Mouse (Mus musculus): Measurements from ENCODE around the gene Ostm1.

The Ostm1 gene

DNA sequence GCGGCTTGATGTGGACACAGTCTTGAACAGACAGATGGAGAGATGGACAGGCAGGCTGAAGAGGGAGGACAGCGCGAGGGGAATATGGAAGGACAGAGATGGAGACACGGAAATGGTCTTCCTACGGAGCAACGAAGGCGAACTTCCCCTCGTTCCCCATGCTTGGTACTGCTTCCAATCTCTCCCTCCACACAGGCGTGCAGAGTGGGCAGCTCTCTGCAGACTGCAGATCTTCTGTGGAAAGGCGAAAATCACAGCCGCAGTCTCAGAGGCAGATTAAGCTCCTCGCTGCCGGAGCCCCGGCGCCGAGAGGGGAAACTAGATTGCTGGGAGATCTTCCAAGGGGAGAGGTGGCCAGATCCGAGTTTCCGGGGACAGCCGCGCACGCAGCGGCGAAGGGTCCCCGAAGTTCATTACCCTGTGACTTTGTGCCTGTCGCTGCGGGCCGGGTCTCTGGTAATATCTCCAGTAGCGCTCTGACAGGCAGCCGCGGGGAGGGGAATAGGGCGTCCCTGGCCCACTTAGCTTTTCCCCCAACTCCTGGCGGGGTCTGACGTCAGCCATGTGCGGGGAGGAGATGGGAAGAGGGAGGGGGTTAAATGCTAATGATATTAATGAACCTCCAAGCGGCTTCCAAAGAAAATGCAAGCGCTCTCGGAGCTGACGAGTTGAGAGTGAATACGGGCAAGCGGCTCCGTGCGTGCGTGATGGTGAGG, at the start of gene Ostm1, which contains the start of gene Nr2e1:
Ostm1 (plus strand) TSS at position 666 of the 716 bp plus-strand sequence.
Nr2e1 (minus strand) TSS at position 476 of the 716 bp plus-strand sequence.
- DNase-seq (ENCODE audit: low read depth): no peak

- DNase-seq (ENCODE audit: low read depth): no peak
Measured at GRCm38 (mm10) chr10:42533836-42534453, 49.7 kb upstream of the Ostm1 start.

GRCm38 (mm10) chr10:42537571-42538316, 45.9 kb upstream of the Ostm1 start:
- DNase-seq (ENCODE audit: low read depth): no peak

GRCm38 (mm10) chr10:42545707-42546503, 37.7 kb upstream of the Ostm1 start:
- DNase-seq (ENCODE audit: low read depth): no peak

DNA sequence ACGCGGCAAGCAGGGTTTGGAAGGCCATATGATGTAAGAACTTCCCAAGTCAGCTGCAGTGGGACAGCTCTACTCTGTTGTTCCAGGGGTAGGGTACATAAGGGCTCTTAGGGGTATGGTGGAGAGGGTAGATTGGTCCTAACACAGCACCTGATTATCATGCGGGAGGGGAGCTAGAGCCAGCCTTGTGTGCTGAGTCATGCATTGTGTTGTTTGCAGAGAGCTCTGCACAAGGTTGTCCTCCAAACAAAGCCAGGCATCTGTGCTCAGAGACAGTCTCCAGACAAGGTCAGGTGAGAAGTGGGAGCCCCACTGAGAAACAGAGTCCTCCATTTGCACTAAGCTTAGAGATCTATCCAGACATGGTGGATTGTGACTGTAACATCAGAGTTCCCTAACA, 37.1 kb upstream of the Ostm1 start:
- no peak for DNase-seq (ENCODE audit: low read depth)

DNA sequence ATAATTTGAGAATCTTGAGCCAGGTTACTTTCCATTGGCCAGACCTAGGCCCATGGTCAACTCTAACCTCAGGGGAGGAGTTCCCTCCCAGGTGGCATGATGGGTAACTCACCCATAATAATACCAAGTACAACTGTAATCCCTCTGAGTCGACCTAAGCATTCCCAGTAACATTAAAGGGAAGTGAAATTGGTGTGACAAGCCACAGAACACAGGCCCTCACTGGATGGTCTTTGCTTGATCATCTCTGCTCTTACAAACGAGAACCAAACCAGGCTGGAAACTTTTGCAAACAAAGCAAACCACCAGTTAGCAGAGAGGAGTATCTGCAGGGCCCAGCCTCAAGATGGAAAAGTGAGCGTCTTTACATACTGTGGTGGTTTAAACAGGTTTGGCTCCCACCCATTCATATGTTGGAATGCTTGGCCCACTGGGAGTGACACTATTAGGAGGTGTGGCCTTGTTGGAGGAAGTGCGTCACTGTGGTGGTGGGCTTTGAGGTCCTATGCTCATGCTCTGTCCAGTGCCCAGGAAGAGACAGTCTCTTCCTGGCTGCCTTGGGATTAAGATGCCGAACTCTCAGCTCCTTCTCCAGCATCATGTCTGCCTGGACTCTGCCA, 23.9 kb upstream of the Ostm1 start:
- no peak for DNase-seq (ENCODE audit: low read depth)

GRCm38 (mm10) chr10:42562272-42562671, 21.4 kb upstream of the Ostm1 start:
- DNase-seq (ENCODE audit: low read depth): no peak

- DNase-seq (ENCODE audit: low read depth): no peak
Measured at GRCm38 (mm10) chr10:42572567-42572966, 11.1 kb upstream of the Ostm1 start.

DNA sequence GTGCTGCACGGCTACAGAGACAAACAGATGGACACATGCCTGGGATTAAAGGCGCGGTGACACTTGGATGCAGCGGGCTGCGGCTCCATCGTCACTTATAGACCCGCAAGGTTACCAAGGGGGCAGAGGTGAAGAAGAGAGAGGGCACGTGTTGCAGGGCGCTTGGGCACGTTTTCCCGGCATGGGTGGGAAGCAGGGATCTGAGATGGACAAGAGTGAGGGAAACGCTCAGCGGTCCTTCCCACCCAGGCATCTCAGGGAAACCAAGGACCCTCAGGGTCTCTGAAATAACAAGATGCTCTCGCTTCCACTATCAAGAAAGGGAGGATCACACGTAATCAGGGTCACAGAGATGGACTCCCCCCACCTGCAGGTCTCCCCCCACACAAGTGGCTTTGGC, 10.7 kb upstream of the Ostm1 start:
- DNase-seq (ENCODE audit: low read depth): no peak

GRCm38 (mm10) chr10:42574639-42575038, 9.0 kb upstream of the Ostm1 start:
- no peak for DNase-seq (ENCODE audit: low read depth)

GRCm38 (mm10) chr10:42577525-42578280, 5.9 kb upstream of the Ostm1 start:
- DNase-seq (ENCODE audit: low read depth): no peak

- DNase-seq (ENCODE audit: low read depth): no peak
Measured at GRCm38 (mm10) chr10:42578281-42578675, 5.3 kb upstream of the Ostm1 start.

DNA sequence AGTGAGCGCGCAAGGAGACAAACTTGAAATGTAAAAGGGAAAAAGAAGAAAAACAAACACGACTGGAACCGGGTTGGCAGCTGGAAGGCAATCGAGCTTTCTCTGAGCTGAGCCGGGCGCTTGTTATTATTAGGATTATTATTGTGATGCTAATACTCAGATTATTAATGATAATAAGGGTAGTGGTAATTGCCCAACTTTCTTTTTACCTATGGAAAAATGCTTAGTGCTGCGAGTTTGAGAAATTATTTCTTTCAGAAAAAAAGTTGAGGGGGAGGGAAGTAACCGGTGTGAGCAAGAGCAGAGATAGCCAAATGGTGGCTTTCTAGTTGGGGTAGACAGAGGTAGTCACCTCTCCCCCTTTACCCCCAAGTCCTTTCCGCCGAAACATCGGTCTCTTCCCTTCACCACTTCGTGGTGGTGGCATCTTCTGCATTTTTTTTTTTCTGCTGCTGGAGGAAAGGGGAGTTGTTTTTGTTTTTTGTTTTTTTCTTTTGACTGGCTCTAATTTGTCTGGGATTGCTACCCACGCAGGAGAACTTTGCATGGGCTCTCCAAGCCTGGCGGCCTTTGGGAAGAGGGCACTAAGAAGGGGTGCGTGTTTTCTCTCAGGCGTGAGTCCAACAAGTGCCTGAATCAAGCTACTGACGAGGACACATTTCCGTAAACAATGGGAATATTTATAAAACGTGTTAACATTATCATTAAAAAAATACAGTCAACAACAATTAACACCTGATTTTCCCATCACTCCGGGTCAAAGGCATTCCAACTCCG, 4.7 kb upstream of the Ostm1 start:
- no peak for DNase-seq (ENCODE audit: low read depth)

GRCm38 (mm10) chr10:42579475-42580130, 4.0 kb upstream of the Ostm1 start:
- DNase-seq (ENCODE audit: low read depth): no peak

- no peak for DNase-seq (ENCODE audit: low read depth)
Measured at GRCm38 (mm10) chr10:42580131-42580950, 3.3 kb upstream of the Ostm1 start.

GRCm38 (mm10) chr10:42580951-42581277, 2.7 kb upstream of the Ostm1 start:
- DNase-seq (ENCODE audit: low read depth): no peak

- no peak for DNase-seq (ENCODE audit: low read depth)
Measured at GRCm38 (mm10) chr10:42581694-42582565, 1.7 kb upstream of the Ostm1 start.

- no peak for DNase-seq (ENCODE audit: low read depth)
Measured at GRCm38 (mm10) chr10:42582566-42583110, 984 bp upstream of the Ostm1 start.
